Mouse (Mus musculus) myocyte (in vitro differentiated cells): ENCODE results near the gene Myo1g.

Experiments used
- CEBPB ChIP-seq: IDR thresholded peaks from 2 replicates; pipeline ENCODE4 v1.6.1; 2011; ENCODE audit warnings: mild to moderate bottlenecking, moderate library complexity; ENCODE audit not compliant: poor library complexity, insufficient read depth, severe bottlenecking
- E2F4 ChIP-seq: IDR thresholded peaks from one replicate; pipeline ENCODE4 v1.6.1; 2011; ENCODE audit warnings: mild to moderate bottlenecking, control low read depth, moderate library complexity; ENCODE audit not compliant: insufficient read depth
- MAX ChIP-seq: IDR thresholded peaks from one replicate; pipeline ENCODE4 v1.6.1; 2011; ENCODE audit warnings: low read depth, mild to moderate bottlenecking, control low read depth
- MYOD1 ChIP-seq, 3 experiments: IDR thresholded peaks; one replicate each; pipeline ENCODE4 v1.6.1; 2011; ENCODE audit warnings: control low read depth in 2 of 3, low read depth in 2 of 3, mild to moderate bottlenecking in 2 of 3, moderate library complexity in 1 of 3; ENCODE audit not compliant: insufficient read length in 2 of 3, control insufficient read depth in 1 of 3
- MYOG ChIP-seq, 3 experiments: IDR thresholded peaks; one replicate each; pipeline ENCODE4 v1.6.1; 2011; ENCODE audit warnings: control low read depth in 2 of 3, low read depth in 2 of 3, mild to moderate bottlenecking in 2 of 3; ENCODE audit not compliant: insufficient read length in 2 of 3, control insufficient read depth in 1 of 3, insufficient read depth in 1 of 3
- POLR2A ChIP-seq: IDR thresholded peaks from one replicate; pipeline ENCODE4 v1.6.1; 2011; ENCODE audit warnings: low read depth, mild to moderate bottlenecking, control low read depth, moderate library complexity; ENCODE audit not compliant: insufficient read length
- POLR2AphosphoS2 ChIP-seq: IDR thresholded peaks from one replicate; pipeline ENCODE4 v1.6.1; 2011; ENCODE audit warnings: low read depth, control low read depth; ENCODE audit not compliant: insufficient read length
- REST ChIP-seq: IDR thresholded peaks from one replicate; pipeline ENCODE4 v1.6.1; 2011; ENCODE audit warnings: mild to moderate bottlenecking, control low read depth, moderate library complexity; ENCODE audit not compliant: insufficient read depth, insufficient read length
- TCF12 ChIP-seq: IDR thresholded peaks from one replicate; pipeline ENCODE4 v1.6.1; 2011; ENCODE audit warnings: mild to moderate bottlenecking, control low read depth; ENCODE audit not compliant: poor library complexity, insufficient read depth, severe bottlenecking
- TCF3 ChIP-seq: IDR thresholded peaks from one replicate; pipeline ENCODE4 v1.6.1; 2011; ENCODE audit warnings: low read depth, control low read depth; ENCODE audit not compliant: insufficient read length
- USF1 ChIP-seq: IDR thresholded peaks from one replicate; pipeline ENCODE4 v1.6.1; 2011; ENCODE audit warnings: low read depth, mild to moderate bottlenecking, control low read depth, moderate library complexity

DNA sequence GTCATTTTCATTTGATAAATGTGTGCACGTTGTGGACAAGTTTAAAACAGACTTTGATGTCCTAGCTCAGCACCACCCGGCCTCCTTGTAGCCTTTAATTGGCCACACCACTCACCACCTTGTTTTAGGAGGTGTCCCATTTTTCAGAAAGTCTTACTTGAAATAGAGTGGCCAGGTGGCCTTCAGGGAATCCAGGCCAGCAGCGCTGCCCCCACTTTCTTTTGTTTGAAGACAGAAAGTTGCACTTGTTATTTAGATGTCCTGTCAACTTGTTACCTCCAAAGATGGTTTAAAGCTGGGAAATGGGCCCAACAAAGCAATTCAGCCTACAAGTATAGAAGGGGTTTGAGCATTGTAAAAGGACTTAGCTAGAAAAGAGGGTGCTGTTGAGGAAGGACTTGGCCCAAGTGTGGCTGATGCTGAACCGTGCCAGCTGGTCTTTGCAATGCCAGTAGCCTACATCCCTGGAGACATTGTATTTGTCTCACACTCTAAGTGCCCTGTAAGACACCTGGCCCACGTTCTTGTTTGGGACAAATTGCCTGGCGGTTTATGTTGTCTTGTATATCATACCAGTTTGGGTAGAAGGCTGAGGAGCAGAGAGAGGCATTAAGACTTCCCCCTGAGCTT lies 27.0 kb upstream of the Myo1g start:
- TF ChIP-seq TCF12: no peak
- TF ChIP-seq POLR2A: no peak
- no peak for TF ChIP-seq E2F4
- TF ChIP-seq REST: no peak
- TF ChIP-seq USF1: no peak
- TF ChIP-seq POLR2AphosphoS2: no peak
- no peak for TF ChIP-seq CEBPB
- no peak for TF ChIP-seq MAX
- no peak for TF ChIP-seq TCF3
- TF ChIP-seq MYOG (IDR thresholded peaks at IDR 0.05; ENCODE audit: control insufficient read depth in 1 of 3, insufficient read depth in 1 of 3, insufficient read length in 2 of 3, low read depth in 2 of 3): no peak
- TF ChIP-seq MYOD1 (IDR thresholded peaks at IDR 0.05; ENCODE audit: control insufficient read depth in 1 of 3, insufficient read length in 2 of 3, low read depth in 2 of 3): no peak
